Mouse (Mus musculus) embryonic facial prominence, embryonic 12.5 days (tissue): Measurements from ENCODE around the gene T. TPM values are rescaled to one million over a fixed set of nuclear protein-coding genes. Genes with fewer than 3 reads are reported as not detected.
A peak's percentile ranks its signal among the peaks of the same experiment; 100 is the strongest.

Source experiments
- ATAC-seq: fragments of 200-750 bp; cut with Nextera tagmentation; 2 replicates; pipeline ENCODE4 v1.8.0; 2017; ENCODE audit not compliant: insufficient number of reproducible peaks, insufficient read depth, low FRiP score, low TSS enrichment
- H3K27ac ChIP-seq: fragments of 300-500 bp; sonication (generic); 2 replicates; pipeline ENCODE4 v1.5.1; 2016; ENCODE audit warnings: mild to moderate bottlenecking
- H3K27me3 ChIP-seq: fragments of 300-500 bp; sonication (generic); 2 replicates; pipeline ENCODE4 v1.6.1; 2016; ENCODE audit warnings: mild to moderate bottlenecking, moderate library complexity
- H3K36me3 ChIP-seq: fragments of 300-500 bp; sonication (generic); 2 replicates; pipeline ENCODE4 v1.6.1; 2016; ENCODE audit warnings: mild to moderate bottlenecking
- H3K4me1 ChIP-seq: fragments of 300-500 bp; sonication (generic); 2 replicates; pipeline ENCODE4 v1.6.1; 2016
- H3K4me2 ChIP-seq: fragments of 300-500 bp; sonication (generic); replicated peaks from 2 replicates; pipeline ENCODE4 v1.6.1; 2016; ENCODE audit warnings: mild to moderate bottlenecking, moderate library complexity
- H3K4me3 ChIP-seq: fragments of 300-500 bp; sonication (generic); 2 replicates; pipeline ENCODE4 v1.5.1; 2016; ENCODE audit warnings: mild to moderate bottlenecking
- H3K9ac ChIP-seq: fragments of 300-500 bp; sonication (generic); 2 replicates; pipeline ENCODE4 v1.6.1; 2016; ENCODE audit warnings: mild to moderate bottlenecking, moderate library complexity
- H3K9me3 ChIP-seq: fragments of 300-500 bp; sonication (generic); 2 replicates; pipeline ENCODE4 v1.6.1; 2016; ENCODE audit warnings: mild to moderate bottlenecking, moderate library complexity
- WGBS: fragments of 180-500 bp; shearing (Covaris S2); methylation state at CpG from one replicate; pipeline ENCODE4 v1.1.7; 2016; 5-methylcytosine and 5-hydroxymethylcytosine counted together
- polyA plus RNA-seq: library from polyadenylated mRNA; unstranded; fragments of >200 nt; fragmentation: Nextera tagmentation; extraction: Ambion mirVana; gene quantifications from 2 replicates; pipeline ENCODE4 v1.2.1, GENCODE M21; 2016

T gene
- polyA plus RNA-seq, 1 experiment from 2014 or later, result 0.88 TPM

- Histone ChIP-seq H3K9ac (no peak overlapping the region), H3K4me3 (no peak overlapping the region), H3K9me3 (no peaks in the 10 kb centered on the region), H3K27me3 (0 out of 2 replicates have a peak, but pooled peaks cover 4% of the 10 kb centered on the region), H3K4me1 (peaks cover 14% of the 10 kb centered on the region; the same call in 1 of the 2 replicates), H3K36me3 (no peaks in the 10 kb centered on the region), H3K4me2 (peak overlapping the region; percentile 23), H3K27ac (no peak overlapping the region)
- WGBS, result 4% methylated on average over 16 of the region's 16 CpGs
- ATAC-seq, result no peak
These were observed 25.5 kb upstream of the T start for GRCm38 (mm10) chr17:8408589-8409295.

GRCm38 (mm10) chr17:8410330-8410729 lies 23.9 kb upstream of the T start:
- Histone ChIP-seq H3K4me1 (peaks cover 16% of the 10 kb centered on the region; the same call in 1 of the 2 replicates), H3K9me3 (no peaks in the 10 kb centered on the region), H3K27me3 (peaks cover 10% of the 10 kb centered on the region; the same call in 1 of the 2 replicates), H3K4me3 (no peak overlapping the region), H3K36me3 (no peaks in the 10 kb centered on the region), H3K27ac (no peak overlapping the region), H3K4me2 (no peak overlapping the region), H3K9ac (no peak overlapping the region)
- no peak for ATAC-seq
- WGBS, result 77% methylated on average over 2 of the region's 2 CpGs

- H3K4me1 ChIP-seq, result peaks cover 9% of the 10 kb centered on the region; the same call in 1 of the 2 replicates
- no peak for ATAC-seq
- H3K9me3 ChIP-seq, result no peaks in the 10 kb centered on the region
- no peak overlapping the region for H3K27ac ChIP-seq
- 47% methylated on average over 5 of the region's 5 CpGs for WGBS
- H3K4me2 ChIP-seq, result no peak overlapping the region
- H3K27me3 ChIP-seq, result peaks cover 10% of the 10 kb centered on the region; the same call in 1 of the 2 replicates
- no peak overlapping the region for H3K4me3 ChIP-seq
- H3K36me3 ChIP-seq, result no peaks in the 10 kb centered on the region
- no peak overlapping the region for H3K9ac ChIP-seq
These were observed 20.6 kb upstream of the T start for GRCm38 (mm10) chr17:8413656-8414055.

- H3K4me1 ChIP-seq, result 0 out of 2 replicates have a peak, but pooled peaks cover 2% of the 10 kb centered on the region
- H3K9ac ChIP-seq, result no peak overlapping the region
- H3K4me2 ChIP-seq, result no peak overlapping the region
- no peaks in the 10 kb centered on the region for H3K9me3 ChIP-seq
- peaks cover 10% of the 10 kb centered on the region; the same call in 1 of the 2 replicates for H3K27me3 ChIP-seq
- no peak overlapping the region for H3K4me3 ChIP-seq
- no peak; the same call in 1 of the 2 replicates for ATAC-seq
- H3K36me3 ChIP-seq, result no peaks in the 10 kb centered on the region
- H3K27ac ChIP-seq, result no peak overlapping the region
- 10% methylated on average over 8 of the region's 8 CpGs for WGBS
These were observed 18.7 kb upstream of the T start for GRCm38 (mm10) chr17:8415533-8415932.

GRCm38 (mm10) chr17:8416865-8417264 lies 17.4 kb upstream of the T start:
- no peak overlapping the region for H3K4me2 ChIP-seq
- no peak overlapping the region for H3K27ac ChIP-seq
- no peak for ATAC-seq
- H3K27me3 ChIP-seq, result peaks cover 10% of the 10 kb centered on the region; the same call in 1 of the 2 replicates
- H3K9ac ChIP-seq, result no peak overlapping the region
- 55% methylated on average over 8 of the region's 8 CpGs for WGBS
- H3K9me3 ChIP-seq, result no peaks in the 10 kb centered on the region
- no peak overlapping the region for H3K4me3 ChIP-seq
- 0 out of 2 replicates have a peak, but pooled peaks cover 2% of the 10 kb centered on the region for H3K4me1 ChIP-seq
- no peaks in the 10 kb centered on the region for H3K36me3 ChIP-seq

- WGBS, result 36% methylated on average over 1 of the region's 1 CpGs
- no peak overlapping the region for H3K9ac ChIP-seq
- H3K36me3 ChIP-seq, result no peaks in the 10 kb centered on the region
- H3K27ac ChIP-seq, result no peak overlapping the region
- no peak for ATAC-seq
- no peaks in the 10 kb centered on the region for H3K4me1 ChIP-seq
- no peak overlapping the region for H3K4me3 ChIP-seq
- no peaks in the 10 kb centered on the region for H3K9me3 ChIP-seq
- H3K27me3 ChIP-seq, result 0 out of 2 replicates have a peak, but pooled peaks cover 2% of the 10 kb centered on the region
- H3K4me2 ChIP-seq, result no peak overlapping the region
These were observed 13.5 kb upstream of the T start for GRCm38 (mm10) chr17:8420739-8421138.

GRCm38 (mm10) chr17:8421517-8421916 lies 12.7 kb upstream of the T start:
- no peak for ATAC-seq
- Histone ChIP-seq H3K27ac (no peak overlapping the region), H3K4me3 (no peak overlapping the region)

GRCm38 (mm10) chr17:8423283-8423682 lies 10.9 kb upstream of the T start:
- H3K27ac ChIP-seq, result no peak overlapping the region
- no peaks in the 10 kb centered on the region for H3K4me1 ChIP-seq
- WGBS, result 47% methylated on average over 2 of the region's 2 CpGs
- no peak overlapping the region for H3K9ac ChIP-seq
- no peak overlapping the region for H3K4me2 ChIP-seq
- H3K27me3 ChIP-seq, result peaks cover 22% of the 10 kb centered on the region
- ATAC-seq, result no peak
- H3K36me3 ChIP-seq, result no peaks in the 10 kb centered on the region
- no peak overlapping the region for H3K4me3 ChIP-seq
- H3K9me3 ChIP-seq, result 0 out of 2 replicates have a peak, but pooled peaks cover 3% of the 10 kb centered on the region

More at GRCm38 (mm10) chr17:8421517-8421916, 12.7 kb upstream of the T start:
- Histone ChIP-seq H3K4me2 (no peak overlapping the region), H3K36me3 (no peaks in the 10 kb centered on the region), H3K9ac (no peak overlapping the region), H3K9me3 (0 out of 2 replicates have a peak, but pooled peaks cover 3% of the 10 kb centered on the region), H3K27me3 (peaks cover 6% of the 10 kb centered on the region; the same call in 1 of the 2 replicates), H3K4me1 (no peaks in the 10 kb centered on the region)
- 50% methylated on average over 5 of the region's 5 CpGs for WGBS

GRCm38 (mm10) chr17:8429436-8429835 lies 4.8 kb upstream of the T start:
- Histone ChIP-seq H3K9ac (no peak overlapping the region), H3K4me3 (no peak overlapping the region), H3K27ac (no peak overlapping the region), H3K27me3 (peaks cover 81% of the 10 kb centered on the region), H3K4me1 (peaks cover 15% of the 10 kb centered on the region; the same call in 1 of the 2 replicates), H3K4me2 (no peak overlapping the region), H3K36me3 (no peaks in the 10 kb centered on the region), H3K9me3 (0 out of 2 replicates have a peak, but pooled peaks cover 3% of the 10 kb centered on the region)
- WGBS, result under 1% methylated on average over 16 of the region's 16 CpGs
- ATAC-seq, result no peak

- Histone ChIP-seq H3K27ac (no peak overlapping the region), H3K4me1 (peaks cover 17% of the 10 kb centered on the region; the same call in 1 of the 2 replicates), H3K9me3 (0 out of 2 replicates have a peak, but pooled peaks cover 3% of the 10 kb centered on the region), H3K4me3 (no peak overlapping the region), H3K27me3 (peaks cover 86% of the 10 kb centered on the region), H3K9ac (no peak overlapping the region), H3K36me3 (no peaks in the 10 kb centered on the region), H3K4me2 (no peak overlapping the region)
- no peak for ATAC-seq
- WGBS, result 4% methylated on average over 5 of the region's 5 CpGs
These were observed 4.3 kb upstream of the T start for GRCm38 (mm10) chr17:8429896-8430295.

GRCm38 (mm10) chr17:8432179-8432800 lies 1.9 kb upstream of the T start:
- Histone ChIP-seq H3K9ac (no peak overlapping the region), H3K4me1 (peaks cover 17% of the 10 kb centered on the region; the same call in 1 of the 2 replicates), H3K9me3 (no peaks in the 10 kb centered on the region), H3K4me3 (no peak overlapping the region), H3K27ac (no peak overlapping the region), H3K36me3 (no peaks in the 10 kb centered on the region), H3K4me2 (no peak overlapping the region), H3K27me3 (peaks cover 99% of the 10 kb centered on the region)
- 2% methylated on average over 17 of the region's 17 CpGs for WGBS
- ATAC-seq, result no peak
